Mouse (Mus musculus) gastrocnemius, adult 2 months (tissue): ENCODE data around the gene Rps3a1. TPM values are rescaled to one million over a fixed set of nuclear protein-coding genes. Genes with fewer than 3 reads are reported as not detected.

Experiments
- DNase-seq: peaks from one replicate; pipeline ENCODE4 v3.0.0; 2022
- H3K27ac ChIP-seq: fragments of 200-600 bp; 2 replicates; pipeline ENCODE4 v1.8.1; 2022; ENCODE audit warnings: mild to moderate bottlenecking
- H3K4me3 ChIP-seq: fragments of 200-600 bp; 2 replicates; pipeline ENCODE4 v1.8.1; 2022; ENCODE audit warnings: mild to moderate bottlenecking, moderate library complexity
- CTCF ChIP-seq: fragments of 200-600 bp; IDR thresholded peaks from 2 replicates; pipeline ENCODE4 v1.8.1; 2022; ENCODE audit warnings: antibody characterized with exemption, mild to moderate bottlenecking, moderate library complexity
- intact Hi-C: fragments of 180-260 bp; cut with DNase I; formaldehyde crosslinking; loops from one replicate; pipeline ENCODE4 v1.15.1; 2025
- total RNA-seq, 2 experiments: library from RNA; stranded (reverse); gene quantifications; 2 replicates each; pipeline ENCODE4 v1.2.3; 2021

Rps3a1 gene
- total RNA-seq, 2 experiments from 2014 or later = 405 to 499 TPM

DNA sequence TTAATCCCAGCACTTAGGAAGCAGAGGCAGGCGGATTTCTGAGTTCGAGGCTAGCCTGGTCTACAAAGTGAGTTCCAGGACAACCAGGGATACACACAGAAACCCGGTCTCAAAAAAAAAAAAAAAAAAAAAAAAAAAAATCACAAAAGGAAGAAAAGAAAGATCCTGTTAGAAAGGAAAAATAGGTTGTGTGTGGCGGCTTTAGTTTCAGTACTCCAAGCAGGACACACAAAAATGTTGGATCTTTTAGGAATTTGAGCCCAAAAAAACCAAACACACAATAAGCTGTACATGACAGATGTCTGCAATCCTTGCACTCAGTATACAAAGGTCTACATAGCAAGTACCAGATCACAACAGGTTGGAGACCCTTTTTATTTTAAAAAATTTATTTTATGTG, 2.8 kb downstream of the Rps3a1 start:
- H3K27ac ChIP-seq = no peak overlapping the region
- H3K4me3 ChIP-seq = no peak overlapping the region
- no peak for DNase-seq
- no peak for TF ChIP-seq CTCF
- intact Hi-C loops = loop anchor here (5.0 to 10.0 kb wide), 3 partner anchors 435 to 1385 kb away; partner anchors contain the start of genes Etv3 and Gatb

DNA sequence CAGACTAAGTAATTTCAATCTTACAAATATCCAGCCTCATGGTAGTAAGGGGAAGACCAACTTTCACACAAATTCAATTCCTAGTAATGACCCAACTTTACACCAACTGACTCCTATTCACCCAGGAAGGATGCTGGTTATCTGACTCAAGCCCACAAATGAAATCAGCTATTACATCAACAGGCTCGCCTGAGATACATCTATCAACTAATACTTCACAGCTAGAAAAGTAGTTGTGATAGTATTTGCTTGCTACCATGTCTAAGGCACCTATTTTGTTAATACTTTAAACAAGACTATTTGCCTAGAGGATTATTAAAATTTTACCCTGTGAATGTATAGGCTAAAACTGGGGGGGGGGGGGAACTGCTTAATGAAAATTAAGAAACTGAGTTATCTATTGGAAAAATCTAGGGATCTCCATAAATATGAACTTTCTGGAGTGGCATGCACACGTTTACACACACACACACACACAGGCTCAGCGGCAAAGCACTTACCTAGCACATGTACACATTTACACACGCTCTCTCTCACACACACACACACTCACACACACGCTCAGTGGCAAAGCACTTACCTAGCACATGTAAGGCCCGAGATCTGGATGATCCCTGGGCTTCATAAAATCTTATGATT, 5.4 kb downstream of the Rps3a1 start:
- H3K4me3 ChIP-seq = no peak overlapping the region
- DNase-seq = no peak
- no peak for TF ChIP-seq CTCF
- intact Hi-C loops = loop anchor here (10.0 kb wide), 1 partner anchor 432 kb away; no protein-coding TSS in a partner anchor
- H3K27ac ChIP-seq = no peak overlapping the region

DNA sequence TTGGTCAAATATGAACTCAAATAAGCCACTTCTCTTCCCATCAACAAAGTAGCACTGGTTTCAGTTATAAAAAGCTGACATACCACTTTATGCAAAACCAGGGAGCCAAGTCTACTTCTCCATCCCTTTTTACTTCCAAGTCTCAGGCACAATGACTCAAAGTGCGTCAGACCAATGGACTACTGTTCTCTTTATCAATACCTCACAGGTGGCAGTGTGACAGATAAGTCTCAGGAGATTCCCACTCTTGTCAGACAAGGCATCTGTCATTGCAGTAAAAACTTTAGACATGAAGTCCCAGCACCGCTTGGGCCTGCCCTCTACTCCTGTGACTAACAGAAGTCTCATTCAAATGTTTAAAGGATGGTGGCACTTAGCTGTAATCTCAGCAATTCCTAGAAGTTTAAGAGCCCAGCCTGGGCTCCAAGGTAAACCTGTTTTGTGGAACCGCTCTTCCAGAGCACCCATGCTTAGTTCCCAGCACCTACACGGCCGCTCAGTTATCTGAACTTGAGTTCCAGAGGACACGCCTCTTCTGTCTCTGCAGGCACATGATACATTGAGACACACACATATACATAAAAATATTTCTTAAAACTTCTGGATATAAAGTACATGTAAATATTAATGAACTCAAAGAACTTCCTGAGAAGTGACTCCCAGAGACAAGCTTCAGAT, 6.5 kb downstream of the Rps3a1 start:
- TF ChIP-seq CTCF = no peak
- Histone ChIP-seq H3K27ac (no peak overlapping the region), H3K4me3 (no peak overlapping the region)
- DNase-seq = no peak
- intact Hi-C loops = loop anchor here (10.0 kb wide), 1 partner anchor 431 kb away; no protein-coding TSS in a partner anchor

DNA sequence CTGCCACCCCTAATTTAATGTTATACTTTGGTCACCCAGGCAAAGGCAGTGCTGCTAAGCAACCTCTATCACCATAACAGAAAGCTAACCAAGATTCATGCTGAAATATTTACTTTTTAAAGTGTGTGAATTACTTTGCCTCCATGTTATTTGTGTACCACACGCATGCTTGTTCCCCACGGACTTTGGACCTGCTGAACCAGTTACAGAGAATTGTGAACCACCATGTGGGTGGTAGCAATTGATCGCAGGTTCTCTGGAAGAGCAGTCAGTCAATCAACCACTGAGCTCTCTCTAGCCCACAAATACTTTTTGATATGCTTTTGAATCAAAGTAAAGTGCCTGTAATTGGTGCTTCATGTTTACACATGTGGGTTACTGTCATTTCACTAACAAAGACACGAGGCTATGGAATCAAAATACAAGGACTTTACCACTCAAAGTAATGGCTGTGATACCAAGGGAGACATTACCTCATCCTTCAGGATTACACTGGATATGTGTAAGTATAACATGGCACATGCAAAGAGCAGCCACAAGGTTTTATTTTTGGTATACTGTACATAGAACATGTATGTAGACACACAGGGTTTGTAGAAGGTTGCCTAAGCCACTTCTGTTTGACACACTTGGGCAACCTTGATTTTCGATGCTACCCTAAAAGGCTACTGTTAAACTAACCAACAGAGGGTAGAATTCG, 7.4 kb downstream of the Rps3a1 start:
- TF ChIP-seq CTCF = no peak
- no peak overlapping the region for H3K4me3 ChIP-seq
- DNase-seq = no peak
- intact Hi-C loops = loop anchor here (10.0 kb wide), 1 partner anchor 430 kb away; no protein-coding TSS in a partner anchor
- no peak overlapping the region for H3K27ac ChIP-seq

DNA sequence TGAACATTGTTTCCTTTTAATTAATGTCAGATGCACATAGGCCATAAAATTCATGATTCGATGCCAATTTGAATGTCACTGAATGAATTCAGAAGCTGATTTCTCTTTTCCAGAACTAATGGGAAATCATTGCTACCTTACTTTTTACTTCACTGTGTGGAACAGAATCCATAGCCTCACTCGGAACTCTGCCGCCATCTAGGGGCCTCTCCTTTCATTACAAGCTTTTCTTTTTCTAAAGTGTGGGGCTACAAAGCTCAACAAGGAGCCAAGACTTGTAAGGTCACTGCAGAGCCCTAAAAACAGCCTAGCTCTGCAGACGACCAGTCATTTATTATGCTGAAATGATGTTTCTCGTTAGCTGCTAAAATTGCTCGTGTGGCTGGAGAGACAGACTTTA, 12.7 kb downstream of the Rps3a1 start:
- Histone ChIP-seq H3K27ac (no peak overlapping the region), H3K4me3 (no peak overlapping the region)
- peak; percentile 90 for TF ChIP-seq CTCF
- DNase-seq = peak; percentile 57
- intact Hi-C loops = loop anchor here (5.0 to 10.0 kb wide), 3 partner anchors 202 to 1215 kb away; no protein-coding TSS in a partner anchor

DNA sequence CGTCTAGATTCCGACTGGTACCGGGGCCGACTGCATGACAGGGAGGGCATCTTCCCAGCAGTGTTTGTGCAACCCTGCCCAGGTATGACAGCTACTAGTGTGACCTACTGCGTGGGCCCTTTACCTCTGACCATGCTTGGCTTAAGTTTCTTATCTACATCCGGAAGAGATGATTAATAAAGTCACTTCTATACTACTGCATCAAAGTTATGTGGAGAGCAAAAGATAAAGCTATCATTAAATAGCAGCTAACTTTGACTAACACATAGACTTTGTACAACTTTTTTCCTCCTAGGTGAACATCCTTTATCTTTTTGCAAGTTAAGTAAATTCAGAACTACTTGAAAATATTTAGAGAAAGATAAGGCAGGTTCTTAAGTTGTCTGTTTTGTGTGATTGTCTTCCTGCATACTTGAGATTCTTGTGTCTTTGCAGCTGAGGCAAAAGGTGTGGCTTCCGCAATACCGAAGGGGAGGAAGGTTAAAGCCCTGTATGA, 19.2 kb downstream of the Rps3a1 start:
- DNase-seq = no peak
- Histone ChIP-seq H3K27ac (no peak overlapping the region), H3K4me3 (no peak overlapping the region)
- no peak for TF ChIP-seq CTCF
- intact Hi-C loops = loop anchor here (10.0 kb wide), 1 partner anchor 1208 kb away; no protein-coding TSS in a partner anchor

DNA sequence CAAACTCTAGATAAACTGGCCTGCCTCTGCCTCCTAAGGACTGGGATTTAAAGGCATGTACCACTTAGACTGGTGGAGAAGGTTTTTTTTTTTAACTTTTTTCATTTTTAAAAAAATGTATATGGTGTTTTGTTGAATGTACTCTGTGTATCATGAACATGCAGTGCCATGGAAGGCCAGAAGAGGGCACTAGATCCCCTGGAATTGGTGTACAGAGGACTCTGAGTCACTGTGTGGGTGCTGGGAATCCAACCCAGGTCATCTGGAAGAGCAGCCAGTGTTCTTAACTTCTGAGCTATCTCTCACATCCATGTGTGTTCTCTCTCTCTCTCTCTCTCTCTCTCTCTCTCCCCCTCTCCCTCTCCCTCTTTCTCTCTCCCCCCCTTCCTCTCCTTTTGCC, 20.3 kb downstream of the Rps3a1 start:
- Histone ChIP-seq H3K4me3 (no peak overlapping the region), H3K27ac (no peak overlapping the region)
- no peak for DNase-seq
- intact Hi-C loops = loop anchor here (10.0 kb wide), 1 partner anchor 1207 kb away; no protein-coding TSS in a partner anchor
- TF ChIP-seq CTCF = peak; percentile 22; the same call in 1 of the 2 replicates

DNA sequence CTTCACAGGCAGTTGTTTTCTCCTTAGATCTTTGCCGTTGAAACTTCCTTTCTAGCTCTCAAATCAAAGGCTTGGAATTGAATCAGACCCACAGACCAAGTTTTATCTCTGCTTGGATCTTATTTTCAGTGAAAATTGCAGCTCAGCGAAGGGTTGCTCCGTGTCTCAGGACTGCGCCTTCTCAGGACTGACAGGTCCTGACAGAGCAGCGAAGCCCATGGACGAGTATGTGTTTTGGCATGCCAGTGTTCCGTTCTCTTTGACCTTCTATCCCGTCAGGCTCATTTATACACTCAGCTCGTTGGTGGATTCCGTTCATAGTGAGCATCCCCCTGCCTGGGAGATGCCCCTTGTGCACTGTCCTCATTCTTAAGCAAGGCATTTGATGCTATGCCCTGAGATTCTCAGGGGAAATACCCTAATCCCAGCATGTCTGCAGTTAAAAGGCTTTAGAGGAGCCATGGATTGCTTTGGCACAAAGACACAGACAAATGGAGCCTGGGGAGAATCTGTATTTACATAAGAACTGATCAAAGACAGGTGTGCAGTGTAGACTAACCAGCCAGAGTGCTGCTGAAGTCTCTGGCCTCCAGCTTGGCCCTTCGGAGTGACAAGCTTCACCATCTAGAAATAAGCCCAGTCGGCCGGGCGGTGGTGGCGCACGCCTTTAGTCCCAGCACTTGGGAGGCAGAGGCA, 23.1 kb downstream of the Rps3a1 start:
- H3K4me3 ChIP-seq = no peak overlapping the region
- intact Hi-C loops = no loop called here
- no peak for TF ChIP-seq CTCF

DNA sequence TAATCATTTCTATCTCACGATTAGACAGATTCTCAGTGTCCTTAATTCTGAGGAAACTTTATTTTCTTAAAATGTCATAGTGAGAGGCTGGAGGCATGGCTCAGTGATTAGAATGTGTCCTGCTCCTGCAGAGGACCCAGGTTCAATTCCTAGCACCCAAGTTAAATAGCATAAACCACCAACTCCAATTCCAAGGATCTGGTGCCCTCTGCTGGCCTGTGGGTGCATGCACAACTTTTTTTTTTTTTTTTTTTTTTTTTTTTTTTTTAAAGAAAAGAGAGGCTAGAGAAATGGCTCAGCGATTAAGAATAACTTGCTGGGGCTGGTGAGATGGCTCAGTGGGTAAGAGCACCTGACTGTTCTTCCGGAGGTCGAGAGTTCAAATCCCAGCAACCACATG, 25.6 kb downstream of the Rps3a1 start:
- Histone ChIP-seq H3K27ac (no peak overlapping the region), H3K4me3 (no peak overlapping the region)
- TF ChIP-seq CTCF = peak; percentile 49
- no peak for DNase-seq
- intact Hi-C loops = no loop called here

More for the DNA sequence above, 23.1 kb downstream of the Rps3a1 start:
- DNase-seq = no peak
- H3K27ac ChIP-seq = no peak overlapping the region

DNA sequence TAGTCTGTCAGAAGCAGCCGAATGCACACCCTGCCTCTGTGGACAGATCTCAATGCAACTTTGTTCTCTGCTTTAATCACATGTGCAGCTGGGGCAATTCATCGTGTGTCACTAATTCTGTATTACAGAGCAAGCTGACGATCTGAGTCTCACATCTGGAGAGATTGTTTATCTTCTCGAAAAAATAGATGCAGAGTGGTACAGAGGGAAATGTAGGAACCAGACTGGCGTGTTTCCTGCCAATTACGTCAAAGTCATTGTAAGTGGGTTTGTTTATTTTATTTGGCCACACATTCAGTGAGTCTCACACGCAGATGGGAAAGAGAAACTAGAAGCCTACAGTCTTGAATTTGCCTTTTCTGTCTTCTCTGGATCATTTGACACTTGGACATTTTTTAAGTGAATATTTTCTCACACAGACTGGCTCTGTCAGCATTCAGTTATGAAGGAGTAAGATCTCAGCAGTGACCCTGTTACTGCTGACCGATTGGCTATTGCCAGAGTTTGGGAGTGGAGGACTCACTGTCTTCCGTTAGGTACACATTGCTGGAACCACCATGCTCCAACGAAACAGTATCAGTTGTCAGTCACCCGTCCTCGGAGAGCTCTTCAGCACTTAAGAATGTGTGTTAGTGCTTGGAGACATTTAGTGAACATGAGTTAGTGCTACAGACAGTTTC, 27.7 kb downstream of the Rps3a1 start:
- no peak for DNase-seq
- no peak for TF ChIP-seq CTCF
- Histone ChIP-seq H3K27ac (peak overlapping the region; percentile 74), H3K4me3 (peak overlapping the region; percentile 65)
- intact Hi-C loops = no loop called here

DNA sequence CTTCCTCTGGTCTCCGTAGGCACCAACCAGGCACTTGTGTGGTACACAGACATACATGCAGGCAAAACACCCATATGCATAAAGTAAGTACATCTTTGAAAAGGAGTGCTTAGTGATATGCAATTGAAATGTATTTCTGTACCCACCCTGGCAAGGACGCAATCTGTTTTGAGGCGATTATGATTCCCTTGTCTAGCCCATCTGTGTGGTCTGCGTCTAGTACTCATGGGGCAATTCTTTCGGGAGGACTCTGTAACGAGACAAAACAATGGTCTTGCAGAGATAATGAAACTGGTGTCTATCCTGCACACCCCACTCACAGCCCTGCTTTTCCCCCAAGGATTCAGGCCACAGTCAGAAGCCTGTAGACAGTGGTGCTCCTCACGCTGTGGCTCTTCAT, 29.7 kb downstream of the Rps3a1 start:
- Histone ChIP-seq H3K27ac (no peak overlapping the region), H3K4me3 (no peak overlapping the region)
- intact Hi-C loops = no loop called here
- DNase-seq = no peak
- TF ChIP-seq CTCF = no peak

DNA sequence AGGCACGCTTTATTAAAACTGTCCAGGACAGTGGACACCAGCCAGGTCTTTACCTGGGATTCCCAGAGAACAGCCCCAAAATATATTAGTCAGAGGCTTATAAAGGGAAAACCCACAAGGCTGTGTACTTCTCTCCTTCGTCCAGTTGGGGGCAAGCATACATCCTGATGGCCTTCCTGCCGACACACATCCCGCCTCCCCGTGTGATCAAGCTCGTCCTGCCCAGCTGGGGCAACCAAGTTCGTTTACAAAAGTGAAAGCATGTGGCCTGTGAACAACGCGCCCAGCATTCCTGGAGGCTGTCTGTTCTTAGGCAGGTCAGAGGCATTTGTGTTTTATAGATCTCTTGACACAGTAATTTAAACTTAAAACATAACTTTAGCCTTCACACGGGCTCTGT, 32.4 kb downstream of the Rps3a1 start:
- Histone ChIP-seq H3K4me3 (peak overlapping the region; percentile 50), H3K27ac (peak overlapping the region; percentile 63)
- intact Hi-C loops = no loop called here
- DNase-seq = peak; percentile 46
- peak; percentile 48 for TF ChIP-seq CTCF
